Mouse (Mus musculus): ENCODE data around the gene Ostf1. TPM values are rescaled to one million over a fixed set of nuclear protein-coding genes. Genes with fewer than 3 reads are reported as not detected.

Ostf1 gene
- polyA plus RNA-seq, 1 experiment from 2014 or later, result 85.8 TPM

DNA sequence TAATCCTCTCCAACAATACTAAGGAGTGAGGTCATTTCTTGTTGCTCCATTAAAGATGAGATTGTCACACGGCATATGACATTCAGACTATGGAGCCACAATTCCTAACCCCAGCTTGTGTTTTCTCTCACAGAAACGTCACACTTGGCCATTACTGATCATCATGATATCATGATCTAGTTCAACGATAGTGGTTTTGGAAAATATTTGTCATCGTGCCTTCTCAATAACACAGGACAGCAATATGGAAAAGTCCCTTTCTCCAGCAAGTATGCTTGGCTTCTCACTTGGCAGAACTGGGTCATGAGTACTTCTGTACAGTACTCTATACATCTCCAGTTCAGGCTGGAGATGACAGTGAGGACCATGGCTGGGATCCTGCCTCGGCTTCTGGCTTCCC is 32.0 kb downstream of the Ostf1 start:
- Histone ChIP-seq H3K4me3 (ENCODE audit: control insufficient read depth in 1 of 2, insufficient read depth in 1 of 2, low read depth in 1 of 2, low read length in 2 of 2) (no peak overlapping the region), H3K4me2 (ENCODE audit: low read length) (no peak overlapping the region), H3K9ac (ENCODE audit: low read length) (no peak overlapping the region), H3K27me3 (ENCODE audit: control insufficient read depth, insufficient read depth, low read length) (no peaks in the 10 kb centered on the region), H3K9me3 (ENCODE audit: control insufficient read depth, low read length) (no peaks in the 10 kb centered on the region), H3K27ac (replicated peaks in 1 of 2; ENCODE audit: control insufficient read depth in 1 of 2, insufficient read depth in 1 of 2, low read depth in 2 of 2, low read length in 2 of 2) (no peak overlapping the region; a peak in 1 of 4 replicates), H3K36me3 (ENCODE audit: control insufficient read depth, insufficient read depth, low read length) (peaks cover 16% of the 10 kb centered on the region), H3K4me1 (ENCODE audit: control insufficient read depth in 2 of 2, insufficient read depth in 2 of 2, low read length in 2 of 2) (peaks cover 0 to 4% of the 10 kb centered on the region in 2 experiments; a peak in 3 of 4 replicates)
- no peak for ATAC-seq (ENCODE audit: insufficient number of reproducible peaks, insufficient read depth, low FRiP score, low read depth)
- WGBS, result 88% methylated on average over 5 of the region's 5 CpGs

DNA sequence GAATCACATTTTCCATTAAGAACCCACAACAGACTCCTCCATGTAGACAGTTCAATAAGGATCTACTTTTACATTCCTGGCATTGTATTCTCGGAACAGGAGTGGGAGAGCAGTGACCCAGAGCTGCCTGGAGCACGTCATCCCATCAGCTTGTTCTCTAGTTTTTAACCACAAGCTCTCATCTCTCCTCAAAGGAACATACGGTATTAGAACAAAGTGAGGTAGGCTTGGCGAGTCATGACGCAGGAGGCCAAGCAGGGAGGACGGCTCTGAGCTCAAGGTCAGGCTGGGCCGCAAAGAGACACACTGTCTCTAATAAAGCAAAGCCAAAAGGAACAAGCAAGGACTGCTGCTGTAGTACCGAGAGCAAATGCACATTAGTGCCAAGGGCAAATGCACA is 32.6 kb downstream of the Ostf1 start:
- H3K4me1 ChIP-seq (ENCODE audit: control insufficient read depth in 2 of 2, insufficient read depth in 2 of 2, low read length in 2 of 2), result peaks cover 0 to 4% of the 10 kb centered on the region in 2 experiments; a peak in 3 of 4 replicates
- H3K27me3 ChIP-seq (ENCODE audit: control insufficient read depth, insufficient read depth, low read length), result no peaks in the 10 kb centered on the region
- 42% methylated on average over 8 of the region's 8 CpGs for WGBS
- H3K27ac ChIP-seq (replicated peaks in 1 of 2; ENCODE audit: control insufficient read depth in 1 of 2, insufficient read depth in 1 of 2, low read depth in 2 of 2, low read length in 2 of 2), result peak overlapping the region in 1 of 2 experiments; percentile 71; a peak in 3 of 4 replicates
- no peak for ATAC-seq (ENCODE audit: insufficient number of reproducible peaks, insufficient read depth, low FRiP score, low read depth)
- no peak overlapping the region for H3K9ac ChIP-seq (ENCODE audit: low read length)
- H3K4me3 ChIP-seq (ENCODE audit: control insufficient read depth in 1 of 2, insufficient read depth in 1 of 2, low read depth in 1 of 2, low read length in 2 of 2), result no peak overlapping the region
- no peaks in the 10 kb centered on the region for H3K9me3 ChIP-seq (ENCODE audit: control insufficient read depth, low read length)
- no peak overlapping the region for H3K4me2 ChIP-seq (ENCODE audit: low read length)
- peaks cover 16% of the 10 kb centered on the region for H3K36me3 ChIP-seq (ENCODE audit: control insufficient read depth, insufficient read depth, low read length)

DNA sequence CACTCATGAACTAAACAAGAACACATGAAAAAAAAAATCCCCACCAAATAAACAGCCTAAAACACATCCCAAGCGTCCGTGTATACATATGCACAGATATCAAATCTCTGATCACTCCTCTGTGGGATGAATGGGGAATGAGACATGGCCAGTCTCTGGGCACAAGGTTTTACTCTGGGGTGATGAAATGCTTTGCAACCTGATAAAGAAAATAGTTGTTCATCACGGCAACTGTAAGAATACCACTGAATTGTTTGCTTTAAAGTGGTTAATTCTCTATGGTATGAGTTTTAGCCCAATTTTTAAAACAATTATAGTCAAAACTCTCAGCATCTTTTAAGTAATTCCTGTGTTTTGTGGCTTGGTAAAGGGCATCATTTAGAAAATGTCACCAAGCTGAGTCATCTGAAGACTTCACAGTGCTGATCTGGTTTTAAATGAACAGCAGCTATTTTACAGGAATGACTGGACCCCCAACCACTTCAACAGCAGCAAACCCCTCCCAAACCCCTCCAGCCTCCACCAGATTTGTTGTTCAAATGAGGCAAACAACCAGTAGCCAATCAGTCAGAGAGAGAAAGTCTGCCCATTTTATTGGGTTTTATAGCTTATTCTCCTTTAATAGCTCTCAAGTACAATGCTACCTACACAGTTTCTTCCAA is 33.2 kb downstream of the Ostf1 start:
- no peak for ATAC-seq (ENCODE audit: insufficient number of reproducible peaks, insufficient read depth, low FRiP score, low read depth)
- Histone ChIP-seq H3K27ac (replicated peaks in 1 of 2; ENCODE audit: control insufficient read depth in 1 of 2, insufficient read depth in 1 of 2, low read depth in 2 of 2, low read length in 2 of 2) (no peak overlapping the region), H3K27me3 (ENCODE audit: control insufficient read depth, insufficient read depth, low read length) (no peaks in the 10 kb centered on the region), H3K36me3 (ENCODE audit: control insufficient read depth, insufficient read depth, low read length) (peaks cover 16% of the 10 kb centered on the region), H3K4me2 (ENCODE audit: low read length) (no peak overlapping the region), H3K4me1 (ENCODE audit: control insufficient read depth in 2 of 2, insufficient read depth in 2 of 2, low read length in 2 of 2) (peaks cover 0 to 4% of the 10 kb centered on the region in 2 experiments; a peak in 3 of 4 replicates), H3K4me3 (ENCODE audit: control insufficient read depth in 1 of 2, insufficient read depth in 1 of 2, low read depth in 1 of 2, low read length in 2 of 2) (no peak overlapping the region), H3K9me3 (ENCODE audit: control insufficient read depth, low read length) (no peaks in the 10 kb centered on the region), H3K9ac (ENCODE audit: low read length) (no peak overlapping the region)
- 61% methylated on average over 3 of the region's 3 CpGs for WGBS

DNA sequence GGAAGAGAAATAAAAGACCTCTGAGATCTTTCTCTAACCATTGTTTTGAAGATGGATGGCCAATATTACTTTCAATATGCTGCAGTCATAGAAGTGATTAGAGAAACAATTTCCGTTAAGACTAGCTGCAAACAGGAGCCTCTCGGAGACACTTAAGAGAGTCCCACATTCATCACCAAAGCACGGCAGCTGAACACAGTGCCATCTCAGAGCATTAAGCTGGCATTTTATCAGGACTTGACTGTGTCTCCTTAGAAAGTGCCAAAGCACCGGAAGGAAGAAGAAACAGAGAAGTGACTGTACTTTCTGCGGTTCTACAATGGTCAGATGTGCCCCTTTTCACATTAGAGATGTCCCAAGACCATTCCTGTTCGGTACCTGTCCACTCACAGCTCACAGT is 33.9 kb downstream of the Ostf1 start:
- Histone ChIP-seq H3K4me1 (ENCODE audit: control insufficient read depth in 2 of 2, insufficient read depth in 2 of 2, low read length in 2 of 2) (peaks cover 0 to 4% of the 10 kb centered on the region in 2 experiments; a peak in 3 of 4 replicates), H3K27me3 (ENCODE audit: control insufficient read depth, insufficient read depth, low read length) (no peaks in the 10 kb centered on the region), H3K27ac (replicated peaks in 1 of 2; ENCODE audit: control insufficient read depth in 1 of 2, insufficient read depth in 1 of 2, low read depth in 2 of 2, low read length in 2 of 2) (no peak overlapping the region), H3K36me3 (ENCODE audit: control insufficient read depth, insufficient read depth, low read length) (peaks cover 16% of the 10 kb centered on the region), H3K9me3 (ENCODE audit: control insufficient read depth, low read length) (no peaks in the 10 kb centered on the region), H3K4me2 (ENCODE audit: low read length) (no peak overlapping the region), H3K4me3 (ENCODE audit: control insufficient read depth in 1 of 2, insufficient read depth in 1 of 2, low read depth in 1 of 2, low read length in 2 of 2) (no peak overlapping the region), H3K9ac (ENCODE audit: low read length) (no peak overlapping the region)
- 79% methylated on average over 6 of the region's 6 CpGs for WGBS
- ATAC-seq (ENCODE audit: insufficient number of reproducible peaks, insufficient read depth, low FRiP score, low read depth), result no peak

DNA sequence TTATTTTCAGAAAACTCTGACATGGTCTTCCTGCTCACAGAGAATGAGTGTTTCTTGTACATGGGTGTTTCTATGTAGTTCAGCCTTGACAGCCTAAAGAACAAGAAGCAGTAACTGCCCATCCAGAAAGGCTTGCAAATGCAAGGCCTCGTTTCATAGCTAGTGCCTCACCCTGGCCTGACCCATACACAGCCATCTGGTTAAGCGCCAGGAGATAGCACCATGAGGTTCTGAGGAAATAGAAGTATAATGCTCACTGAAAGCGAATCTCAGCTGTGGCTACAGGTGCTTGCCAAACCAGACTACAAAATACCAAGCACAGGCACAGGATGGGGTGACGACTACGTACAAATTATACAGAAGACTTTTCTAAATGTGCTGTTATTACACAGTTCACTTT is 34.7 kb downstream of the Ostf1 start:
- Histone ChIP-seq H3K4me1 (ENCODE audit: control insufficient read depth in 2 of 2, insufficient read depth in 2 of 2, low read length in 2 of 2) (peaks cover 0 to 4% of the 10 kb centered on the region in 2 experiments; a peak in 3 of 4 replicates), H3K9ac (ENCODE audit: low read length) (no peak overlapping the region), H3K27me3 (ENCODE audit: control insufficient read depth, insufficient read depth, low read length) (no peaks in the 10 kb centered on the region), H3K36me3 (ENCODE audit: control insufficient read depth, insufficient read depth, low read length) (0 out of 2 replicates have a peak, but pooled peaks cover 8% of the 10 kb centered on the region), H3K4me3 (ENCODE audit: control insufficient read depth in 1 of 2, insufficient read depth in 1 of 2, low read depth in 1 of 2, low read length in 2 of 2) (no peak overlapping the region), H3K27ac (replicated peaks in 1 of 2; ENCODE audit: control insufficient read depth in 1 of 2, insufficient read depth in 1 of 2, low read depth in 2 of 2, low read length in 2 of 2) (no peak overlapping the region), H3K4me2 (ENCODE audit: low read length) (no peak overlapping the region), H3K9me3 (ENCODE audit: control insufficient read depth, low read length) (no peaks in the 10 kb centered on the region)
- WGBS, result 78% methylated on average over 5 of the region's 5 CpGs
- ATAC-seq (ENCODE audit: insufficient number of reproducible peaks, insufficient read depth, low FRiP score, low read depth), result no peak

DNA sequence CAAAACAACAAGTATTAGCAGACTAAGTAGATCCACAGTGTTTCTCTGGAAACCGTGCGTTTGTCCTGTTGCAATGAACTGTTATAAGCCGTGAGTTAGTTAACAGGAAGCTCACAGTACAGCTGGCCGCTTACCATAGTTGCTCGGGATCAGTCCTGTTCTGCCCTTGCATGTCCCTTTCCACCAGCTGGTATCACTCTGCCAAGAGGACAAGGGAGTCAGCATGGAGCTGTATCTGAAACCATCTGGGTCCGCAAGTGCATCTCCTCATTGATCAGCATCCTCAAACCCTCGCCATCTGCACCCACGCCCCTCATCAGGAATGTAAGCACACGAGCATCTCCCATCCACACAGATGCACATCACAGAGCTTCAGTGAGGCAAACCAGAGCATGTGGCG is 37.9 kb downstream of the Ostf1 start:
- WGBS, result 86% methylated on average over 10 of the region's 10 CpGs
- ATAC-seq (ENCODE audit: insufficient number of reproducible peaks, insufficient read depth, low FRiP score, low read depth), result no peak

DNA sequence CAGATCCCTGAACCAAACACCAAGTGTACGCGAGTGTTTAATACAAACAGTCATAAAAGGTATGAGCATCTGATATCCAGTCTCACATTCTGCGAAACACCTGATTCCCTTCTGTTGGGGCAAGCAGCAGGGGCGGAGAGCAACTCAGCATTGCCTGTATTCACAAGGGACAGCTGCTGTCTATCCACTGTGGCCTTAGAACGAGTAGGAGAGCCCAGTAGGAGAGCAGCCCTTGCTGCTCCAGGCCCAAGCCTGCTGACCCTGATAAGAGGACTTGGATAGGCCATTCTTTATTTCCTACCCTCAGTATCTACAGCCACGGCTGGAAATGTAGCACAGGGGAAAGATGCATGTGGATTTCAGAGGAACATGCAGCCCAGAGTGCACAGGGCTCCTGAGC is 38.7 kb downstream of the Ostf1 start:
- no peak overlapping the region for H3K4me2 ChIP-seq (ENCODE audit: low read length)
- no peak overlapping the region for H3K4me3 ChIP-seq (ENCODE audit: control insufficient read depth in 1 of 2, insufficient read depth in 1 of 2, low read depth in 1 of 2, low read length in 2 of 2)
- WGBS, result 66% methylated on average over 6 of the region's 6 CpGs
- no peaks in the 10 kb centered on the region for H3K9me3 ChIP-seq (ENCODE audit: control insufficient read depth, low read length)
- no peak for ATAC-seq (ENCODE audit: insufficient number of reproducible peaks, insufficient read depth, low FRiP score, low read depth)
- no peak overlapping the region for H3K9ac ChIP-seq (ENCODE audit: low read length)
- H3K27me3 ChIP-seq (ENCODE audit: control insufficient read depth, insufficient read depth, low read length), result no peaks in the 10 kb centered on the region
- no peak overlapping the region for H3K27ac ChIP-seq (replicated peaks in 1 of 2; ENCODE audit: control insufficient read depth in 1 of 2, insufficient read depth in 1 of 2, low read depth in 2 of 2, low read length in 2 of 2)
- peaks cover 0 to 5% of the 10 kb centered on the region in 2 experiments; a peak in 1 of 4 replicates for H3K4me1 ChIP-seq (ENCODE audit: control insufficient read depth in 2 of 2, insufficient read depth in 2 of 2, low read length in 2 of 2)
- peaks cover 4% of the 10 kb centered on the region for H3K36me3 ChIP-seq (ENCODE audit: control insufficient read depth, insufficient read depth, low read length)

More for the DNA sequence above, 37.9 kb downstream of the Ostf1 start:
- H3K9me3 ChIP-seq (ENCODE audit: control insufficient read depth, low read length), result no peaks in the 10 kb centered on the region
- H3K4me3 ChIP-seq (ENCODE audit: control insufficient read depth in 1 of 2, insufficient read depth in 1 of 2, low read depth in 1 of 2, low read length in 2 of 2), result no peak overlapping the region
- H3K27me3 ChIP-seq (ENCODE audit: control insufficient read depth, insufficient read depth, low read length), result no peaks in the 10 kb centered on the region
- peaks cover 4% of the 10 kb centered on the region for H3K36me3 ChIP-seq (ENCODE audit: control insufficient read depth, insufficient read depth, low read length)
- H3K9ac ChIP-seq (ENCODE audit: low read length), result no peak overlapping the region
- no peak overlapping the region for H3K4me2 ChIP-seq (ENCODE audit: low read length)
- peaks cover 0 to 5% of the 10 kb centered on the region in 2 experiments; a peak in 1 of 4 replicates for H3K4me1 ChIP-seq (ENCODE audit: control insufficient read depth in 2 of 2, insufficient read depth in 2 of 2, low read length in 2 of 2)
- no peak overlapping the region for H3K27ac ChIP-seq (replicated peaks in 1 of 2; ENCODE audit: control insufficient read depth in 1 of 2, insufficient read depth in 1 of 2, low read depth in 2 of 2, low read length in 2 of 2)

DNA sequence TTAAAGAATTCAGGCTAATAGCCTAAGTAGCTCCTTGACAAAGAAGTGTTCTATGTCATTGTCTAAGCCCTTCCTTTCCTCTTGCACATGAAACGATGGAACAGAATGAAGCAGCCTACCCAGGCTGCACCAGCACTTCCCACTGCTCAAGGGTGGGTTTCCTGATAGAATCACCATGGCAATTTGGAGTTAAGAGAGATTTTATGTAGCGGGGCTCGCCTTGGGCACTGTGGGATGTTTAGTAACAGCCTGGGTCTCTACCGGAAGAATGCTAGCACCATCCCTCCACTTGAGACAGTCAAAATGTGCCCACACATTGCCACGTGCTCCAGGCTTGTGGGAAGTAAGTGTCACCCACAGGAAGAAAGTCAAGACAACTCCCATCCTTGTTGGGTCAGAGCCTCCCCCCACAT is 40.7 kb downstream of the Ostf1 start:
- Histone ChIP-seq H3K27me3 (ENCODE audit: control insufficient read depth, insufficient read depth, low read length) (no peaks in the 10 kb centered on the region), H3K9ac (ENCODE audit: low read length) (no peak overlapping the region), H3K9me3 (ENCODE audit: control insufficient read depth, low read length) (no peaks in the 10 kb centered on the region), H3K36me3 (ENCODE audit: control insufficient read depth, insufficient read depth, low read length) (peaks cover 4% of the 10 kb centered on the region), H3K4me3 (ENCODE audit: control insufficient read depth in 1 of 2, insufficient read depth in 1 of 2, low read depth in 1 of 2, low read length in 2 of 2) (no peak overlapping the region), H3K4me2 (ENCODE audit: low read length) (no peak overlapping the region), H3K27ac (replicated peaks in 1 of 2; ENCODE audit: control insufficient read depth in 1 of 2, insufficient read depth in 1 of 2, low read depth in 2 of 2, low read length in 2 of 2) (no peak overlapping the region), H3K4me1 (ENCODE audit: control insufficient read depth in 2 of 2, insufficient read depth in 2 of 2, low read length in 2 of 2) (peaks cover 3 to 13% of the 10 kb centered on the region in 2 experiments; a peak in 3 of 4 replicates)
- no peak for ATAC-seq (ENCODE audit: insufficient number of reproducible peaks, insufficient read depth, low FRiP score, low read depth)
- WGBS, result 59% methylated on average over 5 of the region's 5 CpGs
